Mouse (Mus musculus) liver, postnatal 0 days (tissue): ENCODE data around the gene Gpr162. TPM values are rescaled to one million over a fixed set of nuclear protein-coding genes. Genes with fewer than 3 reads are reported as not detected.
"Not testable (repeated sequence)": the region's sequence is repeated elsewhere in the genome, so short reads cannot be mapped to it uniquely, and the experiment has no call there.

Source experiments
- ATAC-seq: fragments of 200-750 bp; cut with Nextera tagmentation; 2 replicates; pipeline ENCODE4 v1.8.0; 2017; ENCODE audit warnings: mild to moderate bottlenecking, moderate library complexity
- DNase-seq: peaks from one replicate; pipeline ENCODE4 v3.0.0-alpha.2; 2016
- H3K27ac ChIP-seq: fragments of 300-500 bp; sonication (generic); 2 replicates; pipeline ENCODE4 v1.5.1; 2014; ENCODE audit warnings: antibody characterized with exemption, moderate library complexity, mild to moderate bottlenecking, low read depth
- H3K27me3 ChIP-seq: fragments of 300-500 bp; sonication (generic); 2 replicates; pipeline ENCODE4 v1.6.1; 2014; ENCODE audit warnings: low read length, control low read depth, mixed read lengths; ENCODE audit not compliant: insufficient read depth
- H3K36me3 ChIP-seq: fragments of 300-500 bp; sonication (generic); replicated peaks from 2 replicates; pipeline ENCODE4 v1.6.1; 2014; ENCODE audit warnings: mild to moderate bottlenecking, control low read depth, low read length, moderate library complexity, mixed read lengths; ENCODE audit not compliant: insufficient read depth
- H3K4me1 ChIP-seq: fragments of 300-500 bp; sonication (generic); 2 replicates; pipeline ENCODE4 v1.6.1; 2014; ENCODE audit warnings: antibody characterized with exemption, mild to moderate bottlenecking, control low read depth; ENCODE audit not compliant: insufficient read depth
- H3K4me2 ChIP-seq: fragments of 300-500 bp; sonication (generic); 2 replicates; pipeline ENCODE4 v1.6.1; 2014; ENCODE audit warnings: low read depth, mild to moderate bottlenecking, low read length, moderate library complexity, mixed read lengths
- H3K4me3 ChIP-seq: fragments of 300-500 bp; sonication (generic); 2 replicates; pipeline ENCODE4 v1.5.1; 2014; ENCODE audit warnings: low read depth, low read length
- H3K9ac ChIP-seq: fragments of 300-500 bp; sonication (generic); replicated peaks from 2 replicates; pipeline ENCODE4 v1.6.1; 2014; ENCODE audit warnings: mild to moderate bottlenecking, moderate library complexity
- H3K9me3 ChIP-seq: fragments of 300-500 bp; sonication (generic); 2 replicates; pipeline ENCODE4 v1.6.1; 2016; ENCODE audit warnings: mild to moderate bottlenecking, control low read depth, low read length, mixed read lengths
- CTCF ChIP-seq: sonication (generic); IDR thresholded peaks from 2 replicates; pipeline ENCODE4 v1.5.1; 2016; ENCODE audit warnings: antibody characterized with exemption, low read depth
- EP300 ChIP-seq: IDR thresholded peaks from 2 replicates; pipeline ENCODE4 v1.6.1; 2016; ENCODE audit warnings: antibody characterized with exemption, low read depth, mild to moderate bottlenecking
- WGBS: fragments of 180-500 bp; shearing (Covaris S2); extraction: QIAGEN DNeasy Blood & Tissue Kit; methylation state at CpG from one replicate; pipeline ENCODE4 v1.1.7; 2014; ENCODE audit not compliant: insufficient replicate concordance; 5-methylcytosine and 5-hydroxymethylcytosine counted together
- polyA plus RNA-seq: library from polyadenylated mRNA; unstranded; fragments of >200 nt; fragmentation: Nextera tagmentation; extraction: Ambion mirVana; gene quantifications from 2 replicates; pipeline ENCODE4 v1.2.1, GENCODE M21; 2015

Gpr162 gene
- polyA plus RNA-seq, 1 experiment from 2014 or later: 0.04 TPM

- DNase-seq (no peak), ATAC-seq (no peak)
- H3K4me1 ChIP-seq: no peaks in the 10 kb centered on the region
- no peak overlapping the region for H3K9ac ChIP-seq
- 74% methylated on average over 7 of the region's 7 CpGs for WGBS
- H3K4me3 ChIP-seq: no peak overlapping the region
- H3K9me3 ChIP-seq: no peaks in the 10 kb centered on the region
- TF ChIP-seq EP300 (no peak), CTCF (no peak)
- H3K27ac ChIP-seq: no peak overlapping the region
- H3K4me2 ChIP-seq: no peak overlapping the region
- peaks cover 30% of the 10 kb centered on the region for H3K36me3 ChIP-seq
- H3K27me3 ChIP-seq: no peaks in the 10 kb centered on the region
Measured at GRCm38 (mm10) chr6:124836411-124836810, 27.4 kb downstream of the Gpr162 start.

- H3K4me3 ChIP-seq: no peak overlapping the region
- WGBS: 81% methylated on average over 10 of the region's 10 CpGs
- H3K9me3 ChIP-seq: no peaks in the 10 kb centered on the region
- H3K9ac ChIP-seq: no peak overlapping the region
- no peak overlapping the region for H3K4me2 ChIP-seq
- ATAC-seq (no peak), DNase-seq (no peak)
- peaks cover 31% of the 10 kb centered on the region for H3K36me3 ChIP-seq
- no peaks in the 10 kb centered on the region for H3K27me3 ChIP-seq
- H3K27ac ChIP-seq: no peak overlapping the region
- peaks cover 1% of the 10 kb centered on the region for H3K4me1 ChIP-seq
- TF ChIP-seq EP300: no peak
- no peak for TF ChIP-seq CTCF
Measured at GRCm38 (mm10) chr6:124835531-124835930, 28.3 kb downstream of the Gpr162 start.

GRCm38 (mm10) chr6:124834512-124835081 is 29.2 kb downstream of the Gpr162 start:
- no peak overlapping the region for H3K27ac ChIP-seq
- DNase-seq (no peak), ATAC-seq (no peak)
- H3K9me3 ChIP-seq: no peaks in the 10 kb centered on the region
- no peaks in the 10 kb centered on the region for H3K27me3 ChIP-seq
- no peak for TF ChIP-seq CTCF
- no peak for TF ChIP-seq EP300
- H3K4me2 ChIP-seq: no peak overlapping the region
- 78% methylated on average over 6 of the region's 6 CpGs for WGBS
- no peak overlapping the region for H3K4me3 ChIP-seq
- H3K36me3 ChIP-seq: peaks cover 31% of the 10 kb centered on the region
- H3K9ac ChIP-seq: no peak overlapping the region
- peaks cover 5% of the 10 kb centered on the region for H3K4me1 ChIP-seq

- DNase-seq (no peak), ATAC-seq (no peak)
- no peak for TF ChIP-seq EP300
- no peak for TF ChIP-seq CTCF
- WGBS: 90% methylated on average over 8 of the region's 8 CpGs
- peaks cover 12% of the 10 kb centered on the region for H3K4me1 ChIP-seq
- peaks cover 31% of the 10 kb centered on the region for H3K36me3 ChIP-seq
- H3K9me3 ChIP-seq: no peaks in the 10 kb centered on the region
- no peak overlapping the region for H3K27ac ChIP-seq
- no peaks in the 10 kb centered on the region for H3K27me3 ChIP-seq
- H3K4me2 ChIP-seq: peak overlapping the region; percentile 92
- H3K4me3 ChIP-seq: peak overlapping the region; percentile 94
- peak overlapping the region; percentile 8; the same call in 1 of the 2 replicates for H3K9ac ChIP-seq
Measured at GRCm38 (mm10) chr6:124831649-124832048, 32.1 kb downstream of the Gpr162 start.

- H3K4me2 ChIP-seq: peak overlapping the region; percentile 92
- not testable (repeated sequence) for H3K9me3 ChIP-seq, H3K27me3 ChIP-seq, DNase-seq, H3K27ac ChIP-seq, ATAC-seq
- WGBS: 92% methylated on average over 4 of the region's 4 CpGs
- peaks cover 12% of the 10 kb centered on the region for H3K4me1 ChIP-seq
- peak overlapping the region; percentile 94 for H3K4me3 ChIP-seq
- H3K9ac ChIP-seq: peak overlapping the region; percentile 8; the same call in 1 of the 2 replicates
- H3K36me3 ChIP-seq: peaks cover 32% of the 10 kb centered on the region
Measured at GRCm38 (mm10) chr6:124831199-124831598, 32.6 kb downstream of the Gpr162 start.

GRCm38 (mm10) chr6:124829799-124830700 is 33.7 kb downstream of the Gpr162 start:
- TF ChIP-seq CTCF: peak; percentile 25; the same call in 1 of the 2 replicates
- TF ChIP-seq EP300: peak; percentile 60
- H3K9ac ChIP-seq: peak overlapping the region; percentile 97
- H3K27me3 ChIP-seq: no peaks in the 10 kb centered on the region
- ATAC-seq (peak; percentile 76), DNase-seq (peak; percentile 92)
- peaks cover 37% of the 10 kb centered on the region for H3K36me3 ChIP-seq
- H3K9me3 ChIP-seq: no peaks in the 10 kb centered on the region
- H3K4me1 ChIP-seq: peaks cover 12% of the 10 kb centered on the region
- WGBS: under 1% methylated on average over 38 of the region's 38 CpGs
- peak overlapping the region; percentile 82 for H3K27ac ChIP-seq
- H3K4me3 ChIP-seq: peak overlapping the region; percentile 94
- peak overlapping the region; percentile 92 for H3K4me2 ChIP-seq
